Mouse (Mus musculus): Measurements from ENCODE around the gene Rpl15. TPM values are rescaled to one million over a fixed set of nuclear protein-coding genes. Genes with fewer than 3 reads are reported as not detected.
A peak's percentile ranks its signal among the peaks of the same experiment; 100 is the strongest.
"Not testable (repeated sequence)": the region's sequence is repeated elsewhere in the genome, so short reads cannot be mapped to it uniquely, and the experiment has no call there.

Gene Rpl15
- total and polyA plus RNA-seq, 2 experiments from 2014 or later: 236 to 617 TPM

GRCm38 (mm10) chr14:18271666-18272065, 475 bp upstream of the Rpl15 start:
- Histone ChIP-seq H3K9ac (replicated peaks; ENCODE audit: low read depth, low read length) (peak overlapping the region; percentile 72; the same call in 1 of the 2 replicates), H3K4me2 (ENCODE audit: low read depth, low read length) (peak overlapping the region; percentile 81), H3K4me1 (ENCODE audit: control insufficient read depth, insufficient read depth) (peaks cover 11% of the 10 kb centered on the region; the same call in 1 of the 2 replicates), H3K36me3 (replicated peaks; ENCODE audit: control insufficient read depth, insufficient read depth, low read length) (peaks cover 15% of the 10 kb centered on the region), H3K27me3 (ENCODE audit: control insufficient read depth, insufficient read depth, low read length) (no peaks in the 10 kb centered on the region), H3K4me3 (ENCODE audit: low read depth, low read length) (peak overlapping the region; percentile 76), H3K27ac (ENCODE audit: low read depth) (peak overlapping the region; percentile 86; the same call in 1 of the 2 replicates), H3K9me3 (replicated peaks; ENCODE audit: control insufficient read depth, low read length) (no peaks in the 10 kb centered on the region)
- ATAC-seq (ENCODE audit: insufficient read depth, low read depth) (no peak), DNase-seq (ENCODE audit: low spot score) (no peak)
- TF ChIP-seq EP300 (IDR thresholded peaks at IDR 0.05; ENCODE audit: low read depth): no peak
- WGBS: 4% methylated on average over 7 of the region's 7 CpGs

GRCm38 (mm10) chr14:18269947-18270528, 1.2 kb downstream of the Rpl15 start:
- not testable (repeated sequence) for H3K27me3 ChIP-seq (ENCODE audit: control insufficient read depth, insufficient read depth, low read length); H3K9me3 ChIP-seq (replicated peaks; ENCODE audit: control insufficient read depth, low read length); ATAC-seq (ENCODE audit: insufficient read depth, low read depth); DNase-seq (ENCODE audit: low spot score)
- peak overlapping the region; percentile 77 for H3K27ac ChIP-seq (ENCODE audit: low read depth)
- peak overlapping the region; percentile 76 for H3K4me3 ChIP-seq (ENCODE audit: low read depth, low read length)
- peak overlapping the region; percentile 75 for H3K4me2 ChIP-seq (ENCODE audit: low read depth, low read length)
- 1% methylated on average over 22 of the region's 24 CpGs for WGBS
- peaks cover 17% of the 10 kb centered on the region for H3K36me3 ChIP-seq (replicated peaks; ENCODE audit: control insufficient read depth, insufficient read depth, low read length)
- peak overlapping the region; percentile 78 for H3K9ac ChIP-seq (replicated peaks; ENCODE audit: low read depth, low read length)
- H3K4me1 ChIP-seq (ENCODE audit: control insufficient read depth, insufficient read depth): peaks cover 11% of the 10 kb centered on the region; the same call in 1 of the 2 replicates

DNA sequence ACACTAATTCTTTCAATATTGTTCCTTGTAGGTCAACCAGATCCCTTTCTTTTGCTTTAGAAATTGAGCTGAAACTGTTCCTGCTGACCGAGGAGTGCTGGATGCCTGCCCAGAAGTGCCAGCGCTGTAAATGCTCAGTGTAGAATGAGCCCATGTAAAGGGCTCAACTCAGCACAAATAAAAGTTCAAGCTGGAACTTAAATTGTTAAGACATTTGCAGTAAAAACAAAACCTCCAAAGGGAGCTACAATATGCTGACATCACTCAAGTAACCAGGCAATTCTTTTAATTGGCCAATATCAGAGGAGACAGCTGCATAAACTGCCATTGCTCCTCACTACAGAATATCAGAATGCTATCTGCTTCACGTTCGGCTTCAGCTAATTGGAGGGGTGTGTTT, 7.8 kb downstream of the Rpl15 start:
- ATAC-seq (ENCODE audit: insufficient read depth, low read depth) (no peak), DNase-seq (ENCODE audit: low spot score) (peak; percentile 16)
- no peak overlapping the region for H3K27ac ChIP-seq (ENCODE audit: low read depth)

GRCm38 (mm10) chr14:18261203-18261602, 10.0 kb downstream of the Rpl15 start:
- Histone ChIP-seq H3K9ac (replicated peaks; ENCODE audit: low read depth, low read length) (no peak overlapping the region), H3K4me3 (ENCODE audit: low read depth, low read length) (no peak overlapping the region), H3K9me3 (replicated peaks; ENCODE audit: control insufficient read depth, low read length) (no peaks in the 10 kb centered on the region), H3K27ac (ENCODE audit: low read depth) (no peak overlapping the region), H3K36me3 (replicated peaks; ENCODE audit: control insufficient read depth, insufficient read depth, low read length) (no peaks in the 10 kb centered on the region), H3K4me1 (ENCODE audit: control insufficient read depth, insufficient read depth) (0 out of 2 replicates have a peak, but pooled peaks cover 4% of the 10 kb centered on the region), H3K27me3 (ENCODE audit: control insufficient read depth, insufficient read depth, low read length) (no peaks in the 10 kb centered on the region), H3K4me2 (ENCODE audit: low read depth, low read length) (no peak overlapping the region)
- DNase-seq (ENCODE audit: low spot score): no peak
- WGBS: 79% methylated on average over 3 of the region's 3 CpGs
- no peak for ATAC-seq (ENCODE audit: insufficient read depth, low read depth)
- TF ChIP-seq CTCF (IDR thresholded peaks at IDR 0.05; ENCODE audit: low read depth) (no peak), EP300 (IDR thresholded peaks at IDR 0.05; ENCODE audit: low read depth) (no peak)

More for the DNA sequence above, 7.8 kb downstream of the Rpl15 start:
- no peaks in the 10 kb centered on the region for H3K27me3 ChIP-seq (ENCODE audit: control insufficient read depth, insufficient read depth, low read length)
- H3K9ac ChIP-seq (replicated peaks; ENCODE audit: low read depth, low read length): no peak overlapping the region
- TF ChIP-seq CTCF (IDR thresholded peaks at IDR 0.05; ENCODE audit: low read depth) (no peak), EP300 (IDR thresholded peaks at IDR 0.05; ENCODE audit: low read depth) (no peak)
- no peaks in the 10 kb centered on the region for H3K9me3 ChIP-seq (replicated peaks; ENCODE audit: control insufficient read depth, low read length)
- 16% methylated on average over 4 of the region's 4 CpGs for WGBS
- H3K4me1 ChIP-seq (ENCODE audit: control insufficient read depth, insufficient read depth): 0 out of 2 replicates have a peak, but pooled peaks cover 4% of the 10 kb centered on the region
- H3K4me2 ChIP-seq (ENCODE audit: low read depth, low read length): no peak overlapping the region
- no peak overlapping the region for H3K4me3 ChIP-seq (ENCODE audit: low read depth, low read length)
- H3K36me3 ChIP-seq (replicated peaks; ENCODE audit: control insufficient read depth, insufficient read depth, low read length): peaks cover 12% of the 10 kb centered on the region

GRCm38 (mm10) chr14:18242638-18243130, 28.5 kb downstream of the Rpl15 start:
- H3K4me2 ChIP-seq (ENCODE audit: low read depth, low read length): no peak overlapping the region
- no peak overlapping the region for H3K4me3 ChIP-seq (ENCODE audit: low read depth, low read length)
- H3K9ac ChIP-seq (replicated peaks; ENCODE audit: low read depth, low read length): no peak overlapping the region
- 0 out of 2 replicates have a peak, but pooled peaks cover under 1% of the 10 kb centered on the region for H3K4me1 ChIP-seq (ENCODE audit: control insufficient read depth, insufficient read depth)
- H3K27ac ChIP-seq (ENCODE audit: low read depth): no peak overlapping the region
- TF ChIP-seq CTCF (IDR thresholded peaks at IDR 0.05; ENCODE audit: low read depth) (no peak), EP300 (IDR thresholded peaks at IDR 0.05; ENCODE audit: low read depth) (no peak)
- ATAC-seq (ENCODE audit: insufficient read depth, low read depth) (no peak), DNase-seq (ENCODE audit: low spot score) (no peak)
- 79% methylated on average over 21 of the region's 21 CpGs for WGBS
- no peaks in the 10 kb centered on the region for H3K27me3 ChIP-seq (ENCODE audit: control insufficient read depth, insufficient read depth, low read length)
- no peaks in the 10 kb centered on the region for H3K9me3 ChIP-seq (replicated peaks; ENCODE audit: control insufficient read depth, low read length)
- no peaks in the 10 kb centered on the region for H3K36me3 ChIP-seq (replicated peaks; ENCODE audit: control insufficient read depth, insufficient read depth, low read length)

DNA sequence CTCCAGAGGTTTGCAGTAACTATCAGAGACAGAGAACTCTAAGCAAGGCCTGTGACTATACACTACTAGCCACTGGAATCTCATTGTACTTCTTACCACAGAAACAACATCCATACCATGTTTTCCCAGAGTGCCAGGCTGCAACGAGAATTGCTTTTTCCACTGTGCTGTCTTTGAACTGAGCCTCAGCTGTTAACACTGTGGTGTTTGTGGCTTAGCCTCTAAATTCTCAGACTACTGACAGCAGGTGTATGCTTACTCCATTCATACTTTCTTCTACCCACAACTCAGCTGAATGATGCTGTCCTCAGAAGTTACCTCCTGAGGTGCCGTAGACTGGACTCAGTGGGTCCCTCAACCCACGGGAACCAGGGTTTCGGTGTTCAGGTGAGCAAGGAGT, 29.4 kb downstream of the Rpl15 start:
- peaks cover 6% of the 10 kb centered on the region; the same call in 1 of the 2 replicates for H3K4me1 ChIP-seq (ENCODE audit: control insufficient read depth, insufficient read depth)
- WGBS: 85% methylated on average over 4 of the region's 4 CpGs
- H3K9ac ChIP-seq (replicated peaks; ENCODE audit: low read depth, low read length): no peak overlapping the region
- no peaks in the 10 kb centered on the region for H3K36me3 ChIP-seq (replicated peaks; ENCODE audit: control insufficient read depth, insufficient read depth, low read length)
- H3K4me3 ChIP-seq (ENCODE audit: low read depth, low read length): no peak overlapping the region
- no peak overlapping the region for H3K4me2 ChIP-seq (ENCODE audit: low read depth, low read length)
- no peaks in the 10 kb centered on the region for H3K27me3 ChIP-seq (ENCODE audit: control insufficient read depth, insufficient read depth, low read length)
- no peaks in the 10 kb centered on the region for H3K9me3 ChIP-seq (replicated peaks; ENCODE audit: control insufficient read depth, low read length)
- no peak for DNase-seq (ENCODE audit: low spot score)
- no peak for ATAC-seq (ENCODE audit: insufficient read depth, low read depth)
- TF ChIP-seq EP300 (IDR thresholded peaks at IDR 0.05; ENCODE audit: low read depth) (no peak), CTCF (IDR thresholded peaks at IDR 0.05; ENCODE audit: low read depth) (no peak)
- H3K27ac ChIP-seq (ENCODE audit: low read depth): no peak overlapping the region
